Mouse (Mus musculus): ENCODE measurements around the gene Stat3. TPM values are rescaled to one million over a fixed set of nuclear protein-coding genes. Genes with fewer than 3 reads are reported as not detected.
A peak's percentile ranks its signal among the peaks of the same experiment; 100 is the strongest.

Stat3 gene
- total RNA-seq, 2 experiments from 2014 or later = 49.1 to 56.7 TPM

DNA sequence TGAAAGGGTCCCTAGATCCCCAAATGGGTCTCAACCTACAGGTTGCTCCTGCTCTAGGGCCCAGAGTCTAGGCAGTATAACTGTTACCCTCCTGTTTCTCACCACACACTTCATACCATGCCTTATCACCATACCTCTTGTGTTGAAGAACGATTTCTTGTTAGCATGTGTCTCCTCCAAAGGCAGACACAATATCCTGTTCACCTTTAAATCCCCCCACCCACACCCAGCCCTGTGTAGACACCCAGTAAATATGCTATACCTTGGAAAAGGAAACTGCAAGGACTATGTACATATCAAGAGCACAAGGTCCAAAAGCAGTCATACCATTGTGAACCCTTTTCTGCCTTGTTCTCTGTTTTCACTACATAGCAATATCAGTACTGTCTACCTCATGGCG lies 87.3 kb downstream of the Stat3 start:
- DNase-seq = no peak

DNA sequence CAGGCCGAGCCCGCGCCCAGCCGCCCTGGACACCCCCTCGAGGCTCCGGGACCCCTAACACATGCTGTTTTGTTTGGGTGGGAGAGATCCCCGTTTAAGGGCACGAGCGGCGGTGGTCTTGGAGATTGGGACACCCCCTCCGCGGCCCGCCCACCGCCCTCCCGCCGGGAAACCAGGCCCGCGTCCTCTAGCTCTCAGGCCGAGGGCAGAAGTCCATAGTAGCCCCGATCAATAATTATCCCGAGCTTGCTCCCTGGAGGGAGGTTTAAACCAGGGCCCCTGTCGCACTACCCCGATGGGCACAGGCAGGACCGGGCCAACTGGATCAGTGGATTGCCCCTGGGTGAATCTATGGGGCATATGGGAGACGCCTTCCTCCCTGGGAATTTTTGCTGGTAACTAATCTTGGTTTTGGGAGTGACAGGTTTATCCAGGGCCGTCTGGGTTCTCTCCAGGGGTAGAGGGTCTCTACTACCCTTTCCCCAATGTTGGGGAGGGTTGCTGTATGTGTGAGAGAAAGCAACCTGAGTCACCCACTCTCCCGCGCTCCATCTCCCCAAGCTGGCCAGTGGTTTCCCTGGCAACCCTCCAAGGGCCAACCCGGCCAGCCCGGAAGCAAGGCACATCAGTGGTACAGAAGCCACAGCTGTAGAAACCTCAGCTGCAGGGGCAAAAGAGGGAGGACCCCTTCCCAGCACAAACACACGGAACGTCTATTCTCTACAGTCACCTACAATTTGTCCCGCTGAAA lies 88.4 kb downstream of the Stat3 start:
- DNase-seq = peak; percentile 75

DNA sequence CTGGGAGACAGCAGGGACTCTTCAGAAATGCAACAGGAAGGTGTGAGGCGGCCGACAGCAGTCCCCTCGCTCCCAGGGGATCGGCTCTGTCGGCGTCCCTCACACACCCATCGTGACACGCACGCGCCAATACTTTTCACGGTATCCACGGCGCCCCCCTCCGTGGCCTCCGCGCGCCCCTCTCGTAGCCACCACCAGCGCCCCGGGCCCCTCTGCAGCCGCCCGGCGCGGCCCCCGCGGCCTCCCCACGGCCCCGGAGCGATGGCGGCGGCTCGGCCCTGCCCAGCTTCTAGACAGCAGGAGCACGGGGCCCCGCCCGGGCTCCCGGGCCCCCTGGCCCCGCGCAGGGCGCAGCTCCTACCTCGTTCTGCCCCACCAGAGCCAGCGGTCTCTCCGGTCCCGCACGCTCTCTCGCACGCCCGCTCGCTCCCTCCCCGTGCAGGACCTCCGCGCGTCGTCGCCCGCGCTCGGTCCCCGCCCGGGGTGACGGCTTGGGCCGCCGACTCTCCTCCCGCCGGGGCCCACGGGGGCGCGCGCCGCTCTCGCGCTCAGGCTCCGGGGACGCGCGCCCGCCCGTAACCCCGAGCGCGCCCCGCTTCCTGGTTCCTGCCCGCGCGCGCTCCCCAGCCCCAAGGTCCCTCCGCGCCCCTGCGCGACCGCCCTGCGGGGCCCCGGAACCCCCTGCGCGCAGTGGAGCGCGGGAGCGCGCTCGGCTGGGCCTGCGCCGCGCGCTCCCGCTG lies 89.1 kb downstream of the Stat3 start, which contains the start of gene Stat5b:
Gene Stat5b, minus strand, starts transcription at position 687 of the 740 bp plus-strand sequence.
- peak; percentile 81 for DNase-seq

DNA sequence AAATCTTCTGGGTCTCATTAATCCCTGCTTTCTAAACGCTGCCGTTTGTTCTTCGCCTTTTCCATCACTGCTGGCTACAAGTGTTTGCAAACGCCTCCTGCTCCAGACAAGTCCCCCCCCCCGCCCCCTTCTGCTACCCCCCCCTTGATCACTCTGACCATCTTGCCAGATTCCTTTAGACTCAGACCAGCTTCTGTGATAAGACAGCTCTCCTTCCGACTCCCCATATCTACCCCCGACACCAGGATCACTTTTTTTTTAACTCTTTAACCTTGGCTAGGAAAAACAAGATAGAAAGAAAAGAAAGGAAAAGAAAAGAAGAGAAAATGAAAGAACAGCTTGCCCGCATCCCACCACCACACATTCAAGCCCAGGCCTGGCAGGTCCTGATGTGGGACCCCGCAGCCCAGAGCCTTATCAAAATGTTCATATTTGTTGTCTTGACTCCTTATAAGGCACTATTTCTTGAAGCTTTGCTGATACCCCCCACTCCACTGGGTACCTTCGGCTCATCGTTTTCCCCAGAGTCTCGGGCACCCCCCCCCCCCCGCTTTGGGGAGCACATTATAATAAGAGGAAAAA lies 89.8 kb downstream of the Stat3 start:
- no peak for DNase-seq

DNA sequence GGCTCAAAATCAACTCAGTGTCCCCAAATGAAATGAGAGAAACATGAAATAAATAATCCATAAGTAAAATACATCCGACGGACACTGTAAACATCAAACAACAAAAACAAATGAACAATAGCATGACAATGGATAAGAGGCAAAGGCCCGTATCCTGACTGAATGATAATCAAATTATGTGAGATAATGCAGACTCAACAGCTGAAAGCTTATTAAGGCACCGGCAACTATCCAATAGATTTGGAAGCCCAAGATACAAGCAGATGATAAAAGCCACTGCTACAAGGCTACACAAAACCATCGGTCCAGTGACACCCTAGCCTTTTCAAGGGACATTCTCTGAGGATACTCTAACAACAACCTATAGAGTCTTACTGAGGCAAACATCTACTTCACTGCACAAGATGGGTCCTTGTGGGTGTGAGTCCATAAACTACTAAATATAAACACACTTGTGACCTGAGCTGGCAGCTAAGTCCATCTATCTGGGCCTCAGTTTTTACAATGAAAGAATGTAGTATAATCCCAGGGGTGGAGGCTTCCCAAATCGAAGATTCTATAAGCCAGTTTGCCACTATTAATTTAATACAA lies 90.5 kb downstream of the Stat3 start:
- no peak for DNase-seq

DNA sequence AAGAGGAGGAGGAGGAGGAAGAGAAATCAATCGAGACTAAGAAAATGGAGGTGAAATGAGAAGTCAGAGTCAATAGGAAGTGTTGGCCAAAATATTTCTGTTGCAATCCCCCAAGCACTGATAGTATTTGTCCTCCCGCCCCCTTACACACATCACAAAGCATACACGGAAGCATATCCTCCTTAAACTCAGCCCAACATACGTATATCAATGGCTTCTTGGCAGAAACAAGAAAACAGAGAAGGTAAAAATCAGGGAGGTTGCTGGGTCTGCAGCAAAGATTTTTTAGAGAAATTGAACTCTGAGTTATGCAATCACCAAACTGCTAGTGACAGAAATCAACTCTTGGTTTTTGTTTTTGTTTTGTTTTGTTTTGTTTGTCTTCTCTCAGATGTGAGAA lies 91.3 kb downstream of the Stat3 start:
- DNase-seq = no peak

DNA sequence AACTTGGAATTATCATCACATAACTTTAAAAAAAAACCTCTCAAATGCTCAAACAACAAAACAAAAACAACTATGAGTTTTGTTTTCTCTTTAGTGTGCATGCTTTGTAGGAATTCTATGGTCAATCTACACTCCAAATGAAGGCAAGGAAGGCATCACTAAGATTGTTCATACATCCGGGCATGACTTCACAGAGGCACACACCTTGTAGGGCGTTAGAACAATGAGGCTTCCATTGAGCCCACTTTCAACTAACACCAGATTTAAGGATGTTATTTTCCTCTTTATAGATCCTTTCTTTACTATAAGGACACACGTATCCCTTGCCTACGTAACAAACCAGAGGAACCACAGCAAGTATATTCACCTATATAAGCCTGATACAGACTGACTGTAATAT lies 91.8 kb downstream of the Stat3 start:
- no peak for DNase-seq

DNA sequence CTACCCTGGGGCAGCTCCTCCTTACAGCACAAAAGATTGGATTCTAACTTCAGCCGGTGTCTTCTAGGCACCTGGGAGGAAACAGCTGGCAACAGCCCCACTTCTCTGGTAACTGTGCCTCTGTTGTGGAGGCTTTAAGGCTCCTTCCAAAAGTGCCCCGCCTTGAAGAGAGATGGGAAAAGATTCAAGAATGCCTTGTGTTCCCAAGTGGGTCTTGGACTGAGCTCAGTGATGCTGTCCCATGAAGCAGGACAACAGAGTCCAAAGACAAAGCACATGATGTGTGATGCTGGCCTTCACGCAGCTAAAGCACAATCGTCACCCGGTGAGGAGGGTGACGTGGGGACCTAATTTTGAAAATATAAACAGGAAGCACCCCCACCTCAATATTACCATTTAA lies 93.5 kb downstream of the Stat3 start:
- no peak for DNase-seq

DNA sequence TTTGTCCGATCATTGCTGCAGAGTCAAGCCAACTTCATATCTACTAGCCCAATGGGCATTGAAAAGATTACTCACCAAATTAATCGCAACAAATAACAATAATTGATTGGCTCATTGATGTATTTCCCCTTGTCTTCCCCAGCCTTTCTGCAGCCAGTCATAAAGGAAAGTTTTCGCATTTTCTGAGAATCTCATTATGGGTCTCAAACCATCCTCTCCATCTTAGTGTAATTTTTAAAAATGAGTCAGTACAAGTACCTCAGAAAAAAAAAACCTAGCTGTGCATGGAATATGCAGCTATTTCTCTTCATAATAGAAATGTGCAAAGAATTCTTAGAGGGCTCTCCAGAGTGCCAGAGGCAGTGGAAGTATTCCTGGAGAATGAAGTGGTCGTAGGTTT lies 95.2 kb downstream of the Stat3 start:
- DNase-seq = no peak

DNA sequence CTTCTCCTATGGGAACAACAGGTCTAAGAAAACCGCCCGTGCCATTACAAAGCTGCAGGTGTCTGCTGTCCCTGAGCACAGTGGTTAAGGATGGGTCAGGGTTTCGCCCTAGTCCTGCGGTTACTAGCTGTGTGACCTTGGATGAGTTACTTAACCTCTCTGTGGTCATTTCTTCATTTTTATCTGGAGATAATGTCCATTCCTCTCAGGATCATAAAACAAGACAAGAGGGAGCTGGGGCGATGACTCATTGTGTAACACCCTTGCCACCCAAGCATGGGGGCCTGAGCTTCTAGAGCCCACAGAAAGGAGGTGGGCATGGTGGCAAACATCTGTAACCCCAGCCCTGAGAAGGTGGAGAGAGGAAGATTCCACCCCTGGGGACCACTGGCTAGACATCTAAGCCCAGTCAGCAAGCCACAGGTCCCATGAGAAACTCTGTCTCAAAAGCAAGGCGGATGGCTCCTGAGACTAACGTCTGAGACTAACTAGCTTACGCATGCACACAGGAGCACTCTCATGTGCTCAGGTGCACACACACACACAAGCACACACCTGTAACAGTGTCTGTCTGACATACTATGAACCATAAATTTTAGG lies 96.2 kb downstream of the Stat3 start:
- no peak for DNase-seq

DNA sequence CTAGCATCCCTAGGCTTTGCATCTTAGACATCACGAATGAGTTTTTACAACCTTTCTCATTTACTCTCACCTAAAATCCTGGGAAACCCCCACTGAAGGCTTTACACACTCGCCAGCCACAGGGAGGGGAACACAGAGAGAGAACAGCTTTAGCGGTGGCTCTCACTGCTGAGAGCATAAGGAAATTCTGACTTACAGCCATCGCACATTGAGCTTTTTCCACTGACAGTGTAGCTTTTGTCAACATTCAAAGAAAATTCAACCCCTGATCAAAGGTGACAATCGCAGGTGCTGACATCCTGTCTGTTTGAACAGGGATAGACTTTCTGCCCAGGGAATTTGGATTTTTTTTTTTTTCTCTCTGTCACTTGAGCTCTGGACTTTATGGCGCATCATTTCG lies 97.3 kb downstream of the Stat3 start:
- no peak for DNase-seq

DNA sequence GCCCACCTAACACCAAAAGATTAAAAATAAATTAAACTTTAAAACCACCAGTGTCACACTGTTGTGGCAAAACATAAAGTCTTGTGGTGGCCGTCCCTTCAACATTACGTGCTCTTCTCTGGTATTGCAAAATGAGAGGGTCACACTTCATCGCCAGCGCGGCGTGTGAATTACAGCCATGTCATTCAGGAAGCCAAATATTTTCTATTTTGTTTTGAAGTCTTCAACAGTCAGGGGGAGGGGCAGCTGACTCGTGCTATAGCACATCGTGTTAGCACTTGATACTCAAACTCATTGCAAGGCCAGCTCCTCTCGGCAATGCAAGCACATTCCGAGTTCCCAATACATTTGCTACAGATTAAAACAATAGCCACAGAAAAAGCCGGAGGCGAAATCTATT lies 98.5 kb downstream of the Stat3 start:
- no peak for DNase-seq

DNA sequence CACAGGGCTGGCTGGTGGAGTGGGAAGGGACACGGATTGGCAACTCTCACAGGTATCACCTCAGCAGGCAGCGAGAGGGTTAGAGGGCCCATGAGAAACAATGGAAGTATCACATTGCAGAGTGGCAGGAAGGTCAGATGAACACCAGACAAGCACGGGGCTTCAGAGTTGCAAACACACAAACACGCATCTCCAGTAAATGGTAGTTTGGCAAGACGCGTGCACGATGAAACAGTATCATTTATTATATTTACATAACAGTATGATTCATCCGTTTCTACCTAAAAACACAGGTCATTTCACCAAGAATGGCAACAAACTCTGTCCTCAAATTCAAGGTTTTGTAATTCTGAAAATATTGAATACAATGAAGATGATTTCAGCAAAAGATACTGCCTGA lies 99.8 kb downstream of the Stat3 start:
- no peak for DNase-seq

DNA sequence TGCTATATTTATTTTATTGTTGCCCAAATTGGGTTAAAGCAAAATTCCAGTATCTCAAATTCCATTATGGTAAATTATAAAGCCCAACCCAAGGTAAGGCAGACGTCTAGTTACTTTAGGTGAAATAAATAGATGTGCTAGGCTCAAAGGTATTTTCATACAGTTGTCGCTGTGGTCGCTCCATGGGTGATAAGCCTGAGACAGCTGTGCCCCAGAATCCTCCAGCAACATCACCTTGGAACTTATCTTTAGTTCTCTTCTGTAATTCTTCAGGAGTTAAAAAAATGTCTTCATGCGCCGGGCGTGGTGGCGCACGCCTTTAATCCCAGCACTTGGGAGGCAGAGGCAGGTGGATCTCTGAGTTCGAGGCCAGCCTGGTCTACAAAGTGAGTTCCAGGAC lies 100.4 kb downstream of the Stat3 start:
- no peak for DNase-seq

DNA sequence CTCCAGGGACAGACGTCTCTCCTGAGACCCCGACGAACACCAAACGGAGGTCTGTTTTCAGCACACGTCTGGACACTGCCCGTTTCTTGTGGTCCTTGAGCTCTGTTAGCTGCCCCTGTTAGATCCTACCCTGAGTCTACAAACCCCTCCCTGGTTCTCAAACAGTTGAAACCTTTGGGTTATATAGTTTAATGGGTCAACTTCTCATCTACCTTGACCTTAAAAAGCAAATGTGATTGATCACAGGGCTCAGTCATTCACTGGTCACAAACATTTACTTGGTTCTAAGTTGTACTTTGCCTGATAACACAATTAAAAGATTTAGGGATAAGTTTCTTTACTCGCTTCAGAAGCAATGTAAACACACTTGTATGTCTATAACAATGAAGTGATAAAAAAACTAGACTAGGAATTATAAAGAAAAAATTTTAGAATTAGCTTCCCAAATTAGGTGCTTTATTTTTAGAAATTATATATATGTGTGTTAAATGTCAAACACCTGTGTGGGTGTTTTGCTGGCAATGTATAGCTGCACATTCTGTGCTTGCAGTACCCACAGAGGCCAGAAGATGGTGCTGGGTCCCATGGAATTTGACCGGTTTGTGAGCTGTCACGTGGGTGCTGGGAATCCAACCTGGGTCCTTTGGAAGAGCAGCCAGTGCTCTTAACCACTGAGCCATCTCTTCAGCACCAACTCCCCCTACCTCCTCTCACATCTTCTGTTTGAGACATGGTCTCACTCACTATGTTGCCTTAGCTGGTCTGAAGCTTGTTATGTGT lies 102.2 kb downstream of the Stat3 start:
- DNase-seq = no peak

Other genes starting within 250 kb of the Stat3 start
- gene Zfp385c, start 247.1 kb downstream of the Stat3 start, total RNA-seq (2021) = 1 to 10 TPM in 1 of 2 experiments, under 1 TPM in 1; 0.70 to 1.1 TPM
- gene Dhx58, start 235.3 kb downstream of the Stat3 start, total RNA-seq (2021) = under 1 TPM; 0.45 to 0.52 TPM
- 10 to 100 TPM; 13.4 to 18.4 TPM for gene Kat2a, start 227.1 kb downstream of the Stat3 start, total RNA-seq (2021)
- gene Hspb9, start 225.7 kb downstream of the Stat3 start, total RNA-seq (2021) = not detected
- 10 to 100 TPM; 63.0 to 64.7 TPM for gene Rab5c, start 201.3 kb downstream of the Stat3 start, total RNA-seq (2021)
- gene Kcnh4, start 179.6 kb downstream of the Stat3 start, total RNA-seq (2021) = not detected
- gene Hcrt, start 176.6 kb downstream of the Stat3 start, total RNA-seq (2021) = not detected
- 1 to 10 TPM; 7.7 to 8.4 TPM for gene Ghdc, start 168.6 kb downstream of the Stat3 start, total RNA-seq (2021)
- gene Stat5b, start 88.8 kb downstream of the Stat3 start, total RNA-seq (2021) = 100 to 1,000 TPM; 107 to 114 TPM
- 10 to 100 TPM; 29.6 to 32.7 TPM for gene Stat5a, start 80.2 kb downstream of the Stat3 start, total RNA-seq (2021)
- gene Cavin1, start 31.3 kb upstream of the Stat3 start, total RNA-seq (2021) = 100 to 1,000 TPM; 279 to 309 TPM
- 10 to 100 TPM; 52.9 to 59.9 TPM for gene Atp6v0a1, start 69.9 kb upstream of the Stat3 start, total RNA-seq (2021)
- gene Naglu, start 130.5 kb upstream of the Stat3 start, total RNA-seq (2021) = 10 to 100 TPM in 1 of 2 experiments, 1 to 10 TPM in 1; 9.2 to 11.6 TPM
- under 1 TPM; 0.23 to 0.25 TPM for gene Hsd17b1, start 138.9 kb upstream of the Stat3 start, total RNA-seq (2021)
- 10 to 100 TPM; 10.7 to 11.7 TPM for gene Coasy, start 143.0 kb upstream of the Stat3 start, total RNA-seq (2021)
- gene Mlx, start 147.7 kb upstream of the Stat3 start, total RNA-seq (2021) = 10 to 100 TPM; 10.7 to 12.2 TPM
- 1 to 10 TPM; 2.8 to 4.0 TPM for gene Psmc3ip, start 155.9 kb upstream of the Stat3 start, total RNA-seq (2021)
- gene Retreg3, start 180.4 kb upstream of the Stat3 start, total RNA-seq (2021) = 10 to 100 TPM; 37.3 to 37.5 TPM
- 10 to 100 TPM; 37.4 to 39.0 TPM for gene Tubg1, start 180.4 kb upstream of the Stat3 start, total RNA-seq (2021)
- gene Tubg2, start 216.4 kb upstream of the Stat3 start, total RNA-seq (2021) = 1 to 10 TPM; 5.5 to 6.3 TPM
- 1 to 10 TPM; 4.2 to 4.3 TPM for gene Cntnap1, start 231.0 kb upstream of the Stat3 start, total RNA-seq (2021)
- 10 to 100 TPM; 33.2 to 36.7 TPM for gene Plekhh3, start 231.8 kb upstream of the Stat3 start, total RNA-seq (2021)
- gene Ccr10, start 235.9 kb upstream of the Stat3 start, total RNA-seq (2021) = not detected